Mouse (Mus musculus) erythroblast, embryonic 14.5 days (primary cell): ENCODE measurements at regions not wholly inside any gene's neighbourhood (a gene's known extent, or its start where the extent isn't known, plus 50 kb on each side); places are given as distances from the start of the nearest gene placed in this dataset.
"Not testable (repeated sequence)": the region's sequence is repeated elsewhere in the genome, so short reads cannot be mapped to it uniquely, and the experiment has no call there.

Experiments
- H3K27me3 ChIP-seq: 2 replicates; pipeline ENCODE4 v1.6.1; 2012; ENCODE audit warnings: inconsistent platforms; ENCODE audit not compliant: control insufficient read depth
- H3K36me3 ChIP-seq: 2 replicates; pipeline ENCODE4 v1.6.1; 2012; ENCODE audit warnings: mild to moderate bottlenecking, inconsistent platforms; ENCODE audit not compliant: control insufficient read depth
- H3K4me1 ChIP-seq: 2 replicates; pipeline ENCODE4 v1.6.1; 2012; ENCODE audit warnings: inconsistent platforms; ENCODE audit not compliant: control insufficient read depth
- H3K4me3 ChIP-seq: replicated peaks from 2 replicates; pipeline ENCODE3; 2012; ENCODE audit warnings: moderate library complexity, mild to moderate bottlenecking, inconsistent platforms
- H3K9me3 ChIP-seq: 2 replicates; pipeline ENCODE4 v1.6.1; 2012; ENCODE audit warnings: low read length, inconsistent platforms, mixed read lengths; ENCODE audit not compliant: control insufficient read depth
- GATA1 ChIP-seq: IDR thresholded peaks from 2 replicates; pipeline ENCODE4 v1.6.1; 2012; ENCODE audit warnings: low read length, inconsistent platforms, mixed read lengths
- TAL1 ChIP-seq: IDR thresholded peaks from 3 replicates; pipeline ENCODE4 v1.6.1; 2012; ENCODE audit warnings: low read length, inconsistent platforms, mixed read lengths

DNA sequence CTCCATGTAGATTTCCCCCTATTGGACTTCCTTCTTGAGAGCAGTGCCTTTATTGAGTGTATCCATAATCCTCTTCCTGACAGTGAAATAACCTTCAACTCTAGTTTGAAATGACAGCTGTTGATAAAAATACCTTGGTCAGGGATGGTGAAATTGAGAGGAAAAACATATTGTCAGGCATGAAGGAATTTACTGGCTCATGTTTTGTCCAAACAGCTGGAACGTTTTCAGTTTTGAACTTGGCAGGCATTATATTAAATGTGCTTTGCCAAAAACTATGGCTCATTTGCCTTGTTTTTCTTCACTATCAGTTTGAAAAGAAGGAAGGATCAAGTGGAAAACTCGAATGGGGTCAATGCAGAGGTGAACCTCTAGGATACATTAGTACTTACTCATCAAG lies 457.7 kb upstream of the Ccdc54 start:
- TF ChIP-seq GATA1 (no peak), TAL1 (no peak)
- Histone ChIP-seq H3K27me3 (no peaks in the 10 kb centered on the region), H3K4me3 (no peak overlapping the region), H3K36me3 (no peaks in the 10 kb centered on the region), H3K9me3 (no peaks in the 10 kb centered on the region), H3K4me1 (no peaks in the 10 kb centered on the region)

DNA sequence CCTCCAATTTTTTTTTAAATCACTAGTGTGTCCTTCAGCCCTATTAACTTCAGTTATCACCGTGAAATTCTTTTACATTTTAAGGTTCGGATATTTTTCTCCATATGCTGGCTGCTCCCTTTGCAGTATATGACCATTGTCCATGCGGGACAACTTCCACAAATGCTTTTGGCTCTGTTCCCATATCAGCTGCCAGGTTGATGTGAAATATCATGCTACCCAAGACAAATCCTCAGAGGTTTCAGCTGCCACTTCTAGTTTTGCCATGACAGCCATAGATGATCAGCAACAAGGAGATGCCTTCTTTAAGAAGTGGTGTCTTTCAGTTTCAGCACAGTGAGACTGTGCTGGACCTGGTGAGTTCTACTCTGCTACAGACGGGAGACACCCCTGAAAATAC lies 457.2 kb upstream of the Ccdc54 start:
- H3K4me1 ChIP-seq, result no peaks in the 10 kb centered on the region
- TF ChIP-seq TAL1 (no peak), GATA1 (no peak)
- H3K4me3 ChIP-seq, result no peak overlapping the region
- no peaks in the 10 kb centered on the region for H3K27me3 ChIP-seq
- no peaks in the 10 kb centered on the region for H3K9me3 ChIP-seq
- no peaks in the 10 kb centered on the region for H3K36me3 ChIP-seq

DNA sequence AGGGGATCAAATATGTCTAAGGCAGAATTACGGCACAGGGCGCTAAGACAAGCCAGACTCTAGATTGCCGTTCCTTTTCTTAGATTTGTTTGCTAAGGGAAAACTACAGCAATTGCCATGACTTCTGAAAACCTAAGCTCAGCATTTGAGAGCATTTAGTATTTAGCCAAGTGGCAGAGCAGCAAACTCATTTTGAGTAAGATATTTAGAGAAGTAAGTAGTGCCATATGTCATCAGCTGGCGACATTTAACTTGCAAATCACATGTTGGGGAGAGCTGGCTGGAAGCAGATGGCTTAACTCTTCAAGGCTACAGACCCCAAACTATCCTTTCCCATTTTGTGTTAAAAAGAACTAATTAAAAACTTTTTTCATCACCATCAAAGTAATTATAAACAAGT lies 450.4 kb upstream of the Ccdc54 start:
- TF ChIP-seq TAL1, result no peak
- no peak for TF ChIP-seq GATA1
- no peaks in the 10 kb centered on the region for H3K27me3 ChIP-seq
- no peaks in the 10 kb centered on the region for H3K4me1 ChIP-seq
- H3K4me3 ChIP-seq, result no peak overlapping the region
- no peaks in the 10 kb centered on the region for H3K36me3 ChIP-seq
- 0 out of 2 replicates have a peak, but pooled peaks cover 2% of the 10 kb centered on the region for H3K9me3 ChIP-seq

DNA sequence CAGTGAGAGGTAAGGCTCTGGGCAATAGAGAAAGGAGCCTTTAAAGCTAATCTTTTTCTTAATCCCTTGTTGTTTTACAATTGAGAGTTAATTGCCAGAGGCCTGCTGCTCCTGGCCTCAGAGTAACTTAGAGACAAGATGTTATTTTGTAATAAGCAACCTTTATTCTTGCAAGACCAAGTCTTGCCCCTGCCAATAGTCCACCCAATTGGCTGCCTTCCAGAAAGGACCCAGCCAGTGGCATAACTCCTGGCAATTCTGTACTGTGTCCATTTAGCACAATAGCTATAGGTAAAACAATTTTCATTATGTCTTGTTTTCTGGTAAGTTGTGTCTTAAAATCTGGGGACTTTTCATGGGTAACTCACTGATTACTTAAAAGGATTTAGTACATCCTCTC lies 411.9 kb upstream of the Ccdc54 start:
- Histone ChIP-seq H3K9me3 (no peaks in the 10 kb centered on the region; the same call in 1 of the 2 replicates), H3K27me3 (no peaks in the 10 kb centered on the region), H3K4me3 (no peak overlapping the region), H3K4me1 (no peaks in the 10 kb centered on the region), H3K36me3 (no peaks in the 10 kb centered on the region)
- TF ChIP-seq GATA1, result no peak

DNA sequence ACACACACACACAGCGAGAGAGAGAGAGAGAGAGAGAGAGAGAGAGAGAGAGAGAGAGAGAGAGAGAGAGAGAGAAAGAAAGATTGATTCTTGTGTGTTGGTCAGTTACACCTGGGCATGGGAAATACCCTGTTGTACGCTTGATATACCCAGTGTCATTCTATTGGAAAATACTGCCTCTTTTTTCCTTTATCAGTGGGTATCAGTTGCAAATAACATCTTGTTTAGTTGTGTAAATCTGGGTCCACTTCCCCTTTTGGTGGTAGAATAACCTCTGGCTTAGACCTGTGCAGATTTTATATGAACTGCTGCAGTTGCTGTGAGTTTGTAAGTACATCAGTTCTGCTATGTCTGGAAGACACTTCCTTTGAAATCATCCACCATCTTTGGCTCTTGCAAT lies 373.4 kb upstream of the Ccdc54 start:
- Histone ChIP-seq H3K9me3 (no peaks in the 10 kb centered on the region; the same call in 1 of the 2 replicates), H3K4me1 (no peaks in the 10 kb centered on the region), H3K27me3 (no peaks in the 10 kb centered on the region), H3K4me3 (no peak overlapping the region), H3K36me3 (no peaks in the 10 kb centered on the region)
- no peak for TF ChIP-seq TAL1
- no peak for TF ChIP-seq GATA1

DNA sequence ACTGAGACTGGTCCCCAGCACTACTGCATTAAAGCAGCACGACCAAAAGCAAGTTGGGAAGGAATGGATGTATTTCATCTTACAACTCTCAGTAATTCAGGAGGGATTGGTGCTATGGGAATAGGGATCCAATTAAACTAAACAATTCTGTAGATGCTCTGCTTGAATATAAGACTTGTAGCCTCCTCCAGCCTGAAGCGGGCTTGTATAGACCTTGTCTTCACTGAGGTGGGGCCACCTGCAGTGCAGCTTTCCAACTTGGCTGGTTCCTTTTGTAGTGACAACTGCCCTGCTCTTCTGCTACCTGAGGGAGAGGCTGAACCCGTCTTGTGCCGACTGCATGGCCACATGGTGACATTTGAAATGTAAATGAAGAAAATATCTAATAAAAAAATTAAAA lies 353.1 kb upstream of the Ccdc54 start:
- Histone ChIP-seq H3K36me3 (no peaks in the 10 kb centered on the region), H3K27me3 (no peaks in the 10 kb centered on the region), H3K4me3 (no peak overlapping the region), H3K4me1 (no peaks in the 10 kb centered on the region), H3K9me3 (peaks cover 2% of the 10 kb centered on the region)
- TF ChIP-seq TAL1 (no peak), GATA1 (no peak)

DNA sequence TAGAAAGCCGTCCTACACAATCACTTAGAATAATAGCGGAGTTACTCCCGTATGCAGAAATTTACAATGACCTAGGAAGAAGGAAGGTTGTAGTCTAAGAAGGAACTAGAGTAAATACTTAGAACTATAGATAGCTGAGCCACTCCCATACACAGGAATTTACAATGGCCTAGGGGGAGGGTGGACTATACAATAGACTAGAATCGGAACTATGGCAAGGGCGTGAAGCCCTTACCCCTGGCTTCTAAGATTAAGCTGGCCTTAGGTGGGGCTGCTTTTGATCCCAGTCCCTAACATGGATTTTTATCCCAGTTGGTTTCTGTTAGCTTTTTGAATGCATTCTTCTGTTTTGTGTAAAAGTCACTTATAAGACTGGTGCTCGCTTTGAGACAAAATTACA lies 352.6 kb upstream of the Ccdc54 start:
- not testable (repeated sequence) for H3K9me3 ChIP-seq

DNA sequence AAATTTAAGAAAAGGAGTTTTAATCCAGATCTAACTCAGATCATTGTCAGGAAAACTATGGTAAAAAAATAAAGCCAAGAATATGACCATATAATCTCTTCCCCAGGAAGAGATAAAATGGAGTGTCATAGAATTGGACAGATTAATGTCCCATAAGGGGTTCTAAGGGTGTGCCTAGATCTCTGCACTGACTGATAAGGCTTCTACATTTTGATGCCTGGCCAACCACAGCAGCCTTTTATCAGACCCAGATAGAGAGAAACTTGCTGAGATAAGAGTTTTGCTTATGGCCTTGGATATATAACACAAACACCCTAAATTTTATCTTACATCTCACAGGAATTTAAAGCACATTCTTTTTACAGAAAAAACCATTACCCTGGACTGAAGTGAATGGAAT lies 351.3 kb upstream of the Ccdc54 start:
- TF ChIP-seq TAL1, result no peak
- TF ChIP-seq GATA1, result no peak
- Histone ChIP-seq H3K4me1 (no peaks in the 10 kb centered on the region), H3K36me3 (no peaks in the 10 kb centered on the region), H3K9me3 (peaks cover 2% of the 10 kb centered on the region), H3K4me3 (no peak overlapping the region), H3K27me3 (no peaks in the 10 kb centered on the region)

More for the DNA sequence above, 352.6 kb upstream of the Ccdc54 start:
- H3K4me1 ChIP-seq, H3K27me3 ChIP-seq, H3K4me3 ChIP-seq, H3K36me3 ChIP-seq: not testable (repeated sequence)

DNA sequence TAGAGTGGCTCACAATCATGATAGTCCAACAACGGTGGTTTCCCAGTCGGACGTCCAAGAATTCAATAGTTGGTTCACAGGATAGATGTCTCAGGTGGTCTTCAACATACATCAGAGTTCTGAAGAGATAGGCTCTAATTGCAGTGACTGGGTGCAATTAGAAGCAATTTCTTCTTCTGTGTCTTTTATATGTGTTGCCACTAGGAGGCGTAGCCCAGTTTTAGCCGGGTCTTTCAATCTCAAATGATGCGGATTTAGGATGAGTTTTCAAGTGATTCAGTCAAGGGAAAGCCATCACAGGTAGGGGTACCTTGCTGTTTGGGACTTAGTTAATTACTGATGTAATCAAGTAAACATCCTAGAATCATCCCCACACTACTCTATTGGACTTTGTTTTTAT lies 348.4 kb upstream of the Ccdc54 start:
- Histone ChIP-seq H3K9me3 (no peaks in the 10 kb centered on the region; the same call in 1 of the 2 replicates), H3K4me1 (no peaks in the 10 kb centered on the region), H3K4me3 (no peak overlapping the region), H3K36me3 (no peaks in the 10 kb centered on the region), H3K27me3 (no peaks in the 10 kb centered on the region)
- TF ChIP-seq TAL1 (no peak), GATA1 (no peak)

DNA sequence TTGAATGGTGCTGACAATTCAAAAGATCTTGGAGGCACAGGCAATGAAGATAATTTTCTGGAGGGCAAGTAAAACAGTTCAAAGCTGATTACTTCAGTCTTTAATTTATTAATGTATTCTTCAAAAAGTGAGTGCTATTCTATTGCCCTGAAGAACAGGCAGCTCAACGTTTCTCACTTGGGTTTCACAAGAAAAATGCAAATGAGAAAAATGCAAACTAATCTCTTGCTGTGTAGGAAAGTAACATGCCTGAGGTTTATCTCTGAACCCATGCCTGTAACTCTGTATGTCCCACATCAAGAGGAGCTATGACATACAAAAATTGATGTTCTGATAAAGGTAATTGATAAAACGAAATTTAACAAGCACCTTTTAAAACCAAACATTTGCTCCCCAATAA lies 316.8 kb upstream of the Ccdc54 start:
- H3K4me3 ChIP-seq, result no peak overlapping the region
- no peaks in the 10 kb centered on the region for H3K9me3 ChIP-seq
- H3K36me3 ChIP-seq, result no peaks in the 10 kb centered on the region
- TF ChIP-seq TAL1 (no peak), GATA1 (no peak)
- no peaks in the 10 kb centered on the region for H3K4me1 ChIP-seq
- H3K27me3 ChIP-seq, result no peaks in the 10 kb centered on the region

DNA sequence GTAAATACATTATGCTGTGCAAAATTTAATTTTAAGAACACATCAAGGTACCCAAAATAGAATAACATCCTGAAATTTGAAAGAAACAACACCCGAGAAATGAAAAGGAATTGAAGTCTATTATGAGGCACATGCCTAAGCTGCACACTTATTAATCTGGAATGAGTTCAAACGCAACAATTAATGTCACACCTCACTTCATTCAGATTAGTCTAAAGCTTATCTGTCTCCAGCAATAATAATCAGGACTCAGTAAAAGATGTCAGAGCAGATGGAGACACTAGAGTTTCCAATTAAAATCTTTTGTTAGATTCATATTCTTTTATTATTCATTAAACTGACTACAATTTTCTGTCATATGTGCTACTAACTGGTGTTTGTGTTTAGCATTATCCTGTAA lies 308.2 kb upstream of the Ccdc54 start:
- TF ChIP-seq TAL1, result no peak
- no peak for TF ChIP-seq GATA1
- H3K4me1 ChIP-seq, result no peaks in the 10 kb centered on the region
- no peaks in the 10 kb centered on the region for H3K27me3 ChIP-seq
- no peaks in the 10 kb centered on the region for H3K36me3 ChIP-seq
- no peaks in the 10 kb centered on the region for H3K9me3 ChIP-seq
- H3K4me3 ChIP-seq, result no peak overlapping the region
